Mouse (Mus musculus) CD4-positive naive resting alpha-beta T cell, adult 57 days (primary cell): ENCODE results near the gene Cd300lb. TPM values are rescaled to one million over a fixed set of nuclear protein-coding genes. Genes with fewer than 3 reads are reported as not detected.

Source experiments
- total RNA-seq: library from RNA; stranded (reverse); gene quantifications from one replicate; pipeline ENCODE4 v1.2.4, GENCODE M21; 2023

Cd300lb gene
- 0.30 TPM for total RNA-seq

GRCm38 (mm10) chr11:114934144-114934543 lies at the start of gene Cd300lb:
Gene Cd300lb, minus strand, starts transcription at chr11:114934386.

GRCm38 (mm10) chr11:114968752-114969207 lies 34.6 kb upstream of the Cd300lb start, which contains the start of gene Cd300c:
Gene Cd300c, minus strand, starts transcription at chr11:114969157.

GRCm38 (mm10) chr11:114889991-114890518 lies 44.1 kb downstream of the Cd300lb start, which contains the start of gene Cd300a:
Gene Cd300a, plus strand, starts transcription at chr11:114890041.

Other genes starting within 250 kb of the Cd300lb start
- not detected for gene Dnaic2, start 207.0 kb downstream of the Cd300lb start, total RNA-seq
- not detected for gene Kif19a, start 169.0 kb downstream of the Cd300lb start, total RNA-seq
- not detected for gene Btbd17, start 138.4 kb downstream of the Cd300lb start, total RNA-seq
- not detected for gene Gpr142, start 135.5 kb downstream of the Cd300lb start, total RNA-seq
- gene Gprc5c, start 83.2 kb downstream of the Cd300lb start, total RNA-seq = 0.92 TPM
- gene Cd300a, start 44.3 kb downstream of the Cd300lb start, total RNA-seq = 2.2 TPM
- not detected for gene Cd300c, start 34.8 kb upstream of the Cd300lb start, total RNA-seq
- 1.0 TPM for gene Cd300ld, start 55.5 kb upstream of the Cd300lb start, total RNA-seq
- gene Cd300c2, start 67.5 kb upstream of the Cd300lb start, total RNA-seq = 1.3 TPM
- gene Cd300ld2, start 81.8 kb upstream of the Cd300lb start, total RNA-seq = not detected
- not detected for gene Cd300ld4, start 92.6 kb upstream of the Cd300lb start, total RNA-seq
- 0.83 TPM for gene Cd300ld5, start 103.4 kb upstream of the Cd300lb start, total RNA-seq
- gene Cd300ld3, start 114.0 kb upstream of the Cd300lb start, total RNA-seq = 0.83 TPM
- 0.83 TPM for gene Cd300e, start 127.8 kb upstream of the Cd300lb start, total RNA-seq
- 37.7 TPM for gene Rab37, start 157.0 kb upstream of the Cd300lb start, total RNA-seq
- gene Cd300lf, start 199.6 kb upstream of the Cd300lb start, total RNA-seq = 0.65 TPM
- 202 TPM for gene Slc9a3r1, start 229.0 kb upstream of the Cd300lb start, total RNA-seq